Mouse (Mus musculus) megakaryocyte progenitor cell, adult 5-6 weeks (primary cell): ENCODE data around the gene Kremen1. TPM values are rescaled to one million over a fixed set of nuclear protein-coding genes. Genes with fewer than 3 reads are reported as not detected.
A peak's percentile ranks its signal among the peaks of the same experiment; 100 is the strongest.

Source experiments
- ATAC-seq: replicated peaks from 2 replicates; pipeline ENCODE4 v1.8.0; 2016; ENCODE audit warnings: mild to moderate bottlenecking, moderate TSS enrichment, inconsistent platforms; ENCODE audit not compliant: poor library complexity
- total RNA-seq, 2 experiments: library from RNA; stranded (forward) in 1 of 2; stranded (reverse) in 1 of 2; fragments of 157-497, 149-512 nt in 1 of 2; fragments of 200-1000 nt in 1 of 2; gene quantifications; 2 replicates each; pipeline versions ENCODE4 v1.2.3 to v1.2.4; 2015 to 2017

Gene Kremen1
- total RNA-seq, 2 experiments from 2014 or later: 2.0 to 2.1 TPM

GRCm38 (mm10) chr11:5176685-5177084 lies 84.7 kb downstream of the Kremen1 start:
- ATAC-seq: no peak

GRCm38 (mm10) chr11:5175866-5176265 lies 85.5 kb downstream of the Kremen1 start:
- ATAC-seq: no peak

GRCm38 (mm10) chr11:5175141-5175540 lies 86.2 kb downstream of the Kremen1 start:
- no peak for ATAC-seq

- no peak for ATAC-seq
Measured at GRCm38 (mm10) chr11:5172861-5173260, 88.5 kb downstream of the Kremen1 start.

GRCm38 (mm10) chr11:5167311-5167710 lies 94.0 kb downstream of the Kremen1 start:
- no peak for ATAC-seq

DNA sequence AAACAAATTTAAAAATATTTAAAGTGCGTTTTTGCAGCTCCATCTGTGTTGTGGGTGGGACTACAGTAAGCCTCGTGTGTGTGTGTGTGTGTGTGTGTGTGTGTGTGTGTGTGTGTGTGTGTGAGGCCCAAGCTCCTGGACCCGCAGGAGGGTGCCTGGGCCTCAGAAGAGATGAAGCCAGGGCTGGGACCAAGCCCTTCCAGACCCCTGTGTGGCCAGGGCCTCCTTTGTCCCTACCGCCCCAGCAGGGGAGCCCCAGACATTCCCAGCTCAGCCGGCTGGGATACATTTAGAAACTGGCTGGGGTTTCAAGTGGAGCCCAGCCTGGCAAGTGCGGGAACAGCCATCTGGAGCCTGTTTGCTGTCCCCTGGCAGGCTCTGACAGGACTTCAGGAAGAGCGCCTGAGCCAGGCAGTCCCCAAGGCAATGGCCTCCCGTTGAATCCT lies 95.9 kb downstream of the Kremen1 start:
- no peak for ATAC-seq

DNA sequence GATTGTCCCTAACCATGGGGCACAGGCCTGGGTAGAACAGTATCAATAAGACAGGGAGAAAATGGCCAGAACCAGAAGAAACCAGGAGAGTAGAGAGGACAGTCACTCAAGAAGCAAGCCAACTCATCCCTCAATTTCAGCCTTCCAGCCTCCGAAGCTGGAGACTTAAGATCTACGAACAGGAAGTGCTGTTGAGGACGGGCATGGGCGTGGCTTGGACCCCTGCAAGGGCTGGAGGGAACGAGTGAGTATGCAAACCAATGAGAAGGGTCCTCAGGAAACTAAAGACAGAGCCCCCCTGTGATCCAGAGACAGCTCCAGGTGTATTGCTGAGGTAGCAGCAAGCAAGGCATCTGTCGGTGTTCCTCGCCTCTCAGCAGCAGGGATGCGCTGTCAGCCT lies 97.0 kb downstream of the Kremen1 start:
- ATAC-seq: no peak

DNA sequence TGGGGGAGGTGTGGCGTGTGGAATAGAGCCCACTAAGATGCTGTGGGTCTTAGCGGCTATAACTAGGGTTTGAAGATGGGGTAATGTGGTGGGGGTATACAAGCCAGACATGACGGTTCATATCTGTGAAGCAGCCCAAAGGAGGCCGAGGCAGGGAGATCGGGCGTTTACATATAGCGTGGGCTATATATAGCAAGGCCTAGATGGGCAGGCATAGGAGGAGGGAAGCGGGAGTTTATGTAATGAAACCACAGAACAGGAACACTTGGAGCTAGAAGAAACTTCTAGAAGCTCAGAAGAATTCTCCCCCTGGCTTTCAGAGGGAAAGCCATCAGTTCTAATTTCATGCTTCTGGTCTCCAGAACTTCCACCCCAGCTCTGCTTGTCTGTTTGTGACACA lies 97.9 kb downstream of the Kremen1 start:
- 0 out of 2 replicates have a peak, but pooled peaks have one; percentile 58 for ATAC-seq

DNA sequence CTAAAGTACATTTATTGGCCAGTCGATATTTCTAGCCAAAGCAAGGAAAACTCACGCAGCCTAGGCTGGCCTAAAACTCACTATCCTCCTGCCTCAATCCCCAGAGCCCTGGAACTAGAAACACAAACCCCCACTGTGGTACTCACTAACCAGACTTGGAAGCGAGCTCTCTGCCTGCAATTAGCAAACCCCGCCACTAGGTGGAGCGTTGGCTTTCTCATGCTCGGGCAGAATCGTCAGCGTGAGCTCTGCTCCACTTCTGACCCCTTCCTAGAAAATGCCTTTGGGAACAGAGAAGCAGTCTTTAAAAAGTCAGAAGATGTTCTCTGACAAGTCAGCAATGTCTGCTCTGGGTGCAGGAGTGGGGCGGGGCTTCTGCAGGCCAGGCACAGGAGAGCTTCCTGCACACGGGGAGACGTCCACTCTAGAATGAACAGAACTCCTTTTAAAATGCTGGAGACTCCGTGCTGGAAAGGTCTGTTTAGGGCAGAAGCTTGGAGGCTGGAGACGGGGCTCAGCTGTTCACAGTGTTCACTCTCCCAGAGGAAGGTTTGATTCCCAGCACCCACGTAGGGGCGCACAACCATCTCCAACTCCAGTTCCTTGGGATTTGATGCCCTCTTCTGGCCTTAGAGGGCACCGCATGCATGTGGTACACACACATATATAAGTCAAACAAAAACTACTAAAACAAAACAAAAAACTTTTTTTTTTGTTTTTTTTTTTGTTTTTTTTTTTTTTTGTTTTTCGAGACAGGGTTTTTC lies 100.5 kb downstream of the Kremen1 start:
- peak; percentile 64; the same call in 1 of the 2 replicates for ATAC-seq

GRCm38 (mm10) chr11:5158056-5158455 lies 103.3 kb downstream of the Kremen1 start:
- no peak for ATAC-seq

DNA sequence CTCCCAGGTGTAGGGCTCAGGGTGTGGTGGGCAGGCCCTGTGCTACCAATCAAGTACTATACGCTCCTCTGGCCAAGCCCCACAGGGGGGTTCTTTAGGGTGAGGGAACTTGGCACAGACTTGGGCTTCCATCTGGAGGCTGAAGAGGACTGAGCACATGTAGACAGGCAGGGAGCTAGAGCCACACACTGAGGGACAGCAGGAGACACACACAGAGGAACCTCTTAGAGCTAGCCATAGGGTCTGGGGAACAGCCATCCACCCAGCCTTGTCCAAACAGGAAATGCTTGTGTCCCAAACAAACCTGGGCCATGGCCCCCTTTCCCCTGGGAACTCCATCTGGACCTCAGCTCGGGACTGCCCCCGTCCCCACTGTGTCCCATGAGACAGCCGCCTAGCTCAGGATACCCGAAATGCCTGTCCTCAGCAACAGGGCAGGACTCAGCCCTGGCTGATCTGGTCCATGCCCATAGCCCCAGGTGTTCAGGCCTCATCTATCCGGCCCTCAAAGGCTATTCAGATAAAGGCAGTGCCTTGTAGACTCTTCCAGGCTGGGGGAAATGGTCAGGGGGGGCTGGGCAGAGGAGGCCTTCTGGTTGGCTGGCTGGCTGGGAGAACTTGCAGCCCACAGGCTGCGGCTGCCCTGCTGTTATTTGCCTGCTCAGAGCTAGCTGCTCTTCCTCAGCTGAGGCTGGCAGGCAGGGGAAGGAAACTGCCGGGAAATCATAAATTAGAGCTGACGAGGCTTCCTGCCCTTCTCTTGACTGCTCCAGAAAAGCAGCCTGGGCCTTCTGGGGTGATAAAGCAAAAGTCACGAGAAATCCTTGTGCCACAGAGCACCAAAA lies 106.2 kb downstream of the Kremen1 start:
- 0 out of 2 replicates have a peak, but pooled peaks have one; percentile 11 for ATAC-seq

DNA sequence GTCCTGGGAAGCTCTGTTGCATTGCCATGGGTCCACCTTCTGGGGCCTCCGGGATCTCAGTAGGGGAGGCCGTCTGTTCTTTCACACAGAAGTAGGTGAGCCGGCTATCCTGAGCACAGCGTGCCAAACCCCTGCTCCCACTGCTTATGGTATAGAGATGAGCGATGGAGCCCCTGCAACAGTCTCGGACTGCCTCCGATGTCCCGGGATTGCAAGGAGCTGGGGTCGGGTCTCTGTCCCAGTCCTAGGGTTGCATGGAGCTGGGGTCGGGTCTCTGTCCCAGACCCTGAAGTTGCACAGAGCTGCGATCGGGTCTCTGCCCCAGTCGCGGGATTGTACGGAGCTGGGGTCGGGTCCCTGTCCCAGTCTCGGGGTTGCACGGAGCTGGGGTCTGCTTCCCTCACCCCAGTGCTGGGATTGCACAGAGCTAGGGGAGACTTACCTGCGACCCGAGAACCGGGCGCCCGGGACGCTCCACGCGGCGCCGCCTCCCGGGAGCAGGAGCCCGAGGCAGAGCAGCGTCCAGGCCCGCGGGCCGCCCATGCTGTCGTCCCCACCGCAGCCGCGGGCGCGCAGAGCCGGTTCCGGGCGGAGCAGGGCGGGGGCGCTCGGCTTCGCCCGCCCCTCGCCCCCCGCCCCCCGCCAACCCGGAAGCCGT lies 109.5 kb downstream of the Kremen1 start, which contains the start of gene Emid1:
Gene Emid1 (minus strand): TSS at position 578 of the 658 bp plus-strand sequence.
- 0 out of 2 replicates have a peak, but pooled peaks have one; percentile 35 for ATAC-seq

GRCm38 (mm10) chr11:5151247-5151630 lies 110.1 kb downstream of the Kremen1 start:
- no peak for ATAC-seq

DNA sequence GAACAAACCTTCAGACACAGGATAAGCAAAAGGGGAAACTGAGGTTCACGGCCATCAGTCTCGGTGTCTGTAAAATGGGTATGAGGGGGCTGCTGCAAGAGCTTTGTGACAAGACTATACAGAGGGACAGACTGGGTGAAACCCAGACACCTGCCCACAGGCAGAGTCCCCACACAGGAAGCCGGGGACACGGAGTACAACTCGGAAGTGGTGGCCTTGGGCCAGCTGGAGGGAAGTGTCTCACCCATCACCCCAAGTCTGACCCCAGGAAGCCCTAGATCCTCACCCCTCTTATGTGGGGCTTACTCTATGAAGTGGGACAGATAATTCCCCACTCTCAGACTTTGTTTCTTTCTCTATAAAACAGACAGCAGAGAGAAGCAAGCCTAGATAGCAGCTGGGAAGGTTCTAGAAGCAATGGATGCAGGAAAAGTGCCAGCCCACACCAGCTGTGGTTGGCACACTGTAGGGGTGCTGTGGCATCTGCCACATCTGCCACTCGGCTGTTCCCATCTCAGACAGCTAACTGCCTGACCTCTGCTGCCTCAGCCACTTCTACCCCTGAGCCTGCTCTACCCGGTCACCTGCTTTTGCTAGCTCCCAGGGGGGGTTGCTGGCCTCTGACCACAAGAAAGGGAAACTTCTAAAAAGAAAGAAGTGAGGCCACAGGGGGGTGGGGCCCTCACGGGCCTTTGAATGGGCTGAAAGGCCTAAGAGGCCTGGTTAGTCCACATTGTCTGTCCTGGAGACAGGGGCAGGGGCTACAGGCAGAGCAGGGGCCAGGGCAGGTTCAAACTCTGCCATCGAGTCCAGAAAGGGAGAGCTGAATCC lies 110.7 kb downstream of the Kremen1 start:
- peak; percentile 57 for ATAC-seq

DNA sequence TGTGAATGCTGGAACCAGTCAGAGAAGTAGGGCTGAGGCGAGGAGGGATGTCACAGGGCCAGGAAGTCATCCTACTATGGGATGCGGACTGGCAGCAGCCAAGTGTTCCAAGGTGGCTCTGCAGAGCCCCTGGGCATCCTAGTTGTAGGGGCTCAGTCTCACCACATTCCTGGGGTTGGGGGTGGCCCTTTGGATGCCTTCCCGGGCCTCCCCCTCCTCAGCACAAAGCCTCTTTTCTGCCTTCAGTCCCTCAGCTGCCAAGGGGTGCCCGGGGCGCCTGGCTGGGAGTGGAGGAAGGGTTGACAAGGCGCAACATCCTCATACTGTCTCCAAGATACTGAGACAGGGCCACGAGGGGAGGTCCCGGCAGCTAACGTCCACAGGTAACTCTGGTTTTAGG lies 111.4 kb downstream of the Kremen1 start:
- ATAC-seq: no peak

DNA sequence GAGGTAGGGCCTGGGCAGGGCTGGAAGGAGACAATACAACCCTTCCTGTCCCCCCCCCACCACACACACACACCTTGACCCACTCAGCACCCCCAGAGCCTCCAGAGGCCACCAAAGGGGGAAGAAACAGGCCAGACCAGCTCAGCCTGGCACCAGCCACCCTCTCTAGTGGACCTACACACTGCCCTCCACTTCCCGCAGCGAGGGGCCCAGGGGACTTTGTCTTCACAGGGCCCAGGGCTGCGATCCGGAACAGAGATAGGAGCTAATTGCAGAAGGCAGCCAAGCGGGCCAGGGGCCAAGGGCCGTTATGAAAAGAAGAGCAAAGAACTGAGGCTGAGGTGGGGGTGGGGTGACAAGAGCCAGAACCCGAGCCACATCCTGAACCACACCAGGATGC lies 112.1 kb downstream of the Kremen1 start:
- ATAC-seq: 0 out of 2 replicates have a peak, but pooled peaks have one; percentile 10

GRCm38 (mm10) chr11:5145600-5145999 lies 115.8 kb downstream of the Kremen1 start:
- ATAC-seq: no peak

DNA sequence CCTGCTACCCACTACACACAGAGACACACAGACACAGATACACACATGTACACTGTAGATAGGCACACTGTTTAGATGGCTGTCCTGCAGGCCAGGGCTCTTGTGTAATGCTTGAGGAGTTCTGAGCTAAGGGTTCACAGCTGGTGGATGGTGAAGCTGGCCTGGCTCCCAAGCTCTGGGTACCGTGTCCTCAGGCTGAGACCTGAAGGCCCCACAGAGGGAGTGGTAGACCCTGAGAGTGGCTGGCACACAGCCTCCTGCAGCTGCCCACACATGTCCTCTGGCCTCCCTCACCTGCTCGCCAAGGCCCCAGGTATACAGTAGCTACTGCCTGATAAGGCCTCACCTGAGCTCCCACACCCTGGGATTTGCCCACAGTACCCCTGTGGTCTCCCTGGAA lies 119.4 kb downstream of the Kremen1 start:
- ATAC-seq: no peak
